Mouse (Mus musculus): ENCODE measurements around the gene Btbd16.

Gene Btbd16

GRCm38 (mm10) chr7:130818813-130819212, 44.9 kb downstream of the Btbd16 start:
- no peak for DNase-seq (ENCODE audit: low spot score)

- DNase-seq (ENCODE audit: low spot score): no peak
Measured at GRCm38 (mm10) chr7:130819624-130820023, 45.8 kb downstream of the Btbd16 start.

- no peak for DNase-seq (ENCODE audit: low spot score)
Measured at GRCm38 (mm10) chr7:130823992-130824391, 50.1 kb downstream of the Btbd16 start.

GRCm38 (mm10) chr7:130826343-130826742, 52.5 kb downstream of the Btbd16 start:
- no peak for DNase-seq (ENCODE audit: low spot score)

GRCm38 (mm10) chr7:130827431-130827830, 53.6 kb downstream of the Btbd16 start:
- DNase-seq (ENCODE audit: low spot score): peak; percentile 82

- no peak for DNase-seq (ENCODE audit: low spot score)
Measured at GRCm38 (mm10) chr7:130827844-130828403, 54.1 kb downstream of the Btbd16 start.

- DNase-seq (ENCODE audit: low spot score): no peak
Measured at GRCm38 (mm10) chr7:130828475-130828874, 54.6 kb downstream of the Btbd16 start.

GRCm38 (mm10) chr7:130831586-130831985, 57.7 kb downstream of the Btbd16 start:
- DNase-seq (ENCODE audit: low spot score): no peak

GRCm38 (mm10) chr7:130834299-130834698, 60.4 kb downstream of the Btbd16 start:
- peak; percentile 84 for DNase-seq (ENCODE audit: low spot score)

GRCm38 (mm10) chr7:130834958-130835861, 61.3 kb downstream of the Btbd16 start:
- peak; percentile 74 for DNase-seq (ENCODE audit: low spot score)

- no peak for DNase-seq (ENCODE audit: low spot score)
Measured at GRCm38 (mm10) chr7:130836066-130836465, 62.2 kb downstream of the Btbd16 start.

GRCm38 (mm10) chr7:130837941-130838657, 64.2 kb downstream of the Btbd16 start:
- DNase-seq (ENCODE audit: low spot score): peak; percentile 82

GRCm38 (mm10) chr7:130838658-130839025, 64.8 kb downstream of the Btbd16 start:
- DNase-seq (ENCODE audit: low spot score): no peak

- no peak for DNase-seq (ENCODE audit: low spot score)
Measured at GRCm38 (mm10) chr7:130839380-130840100, 65.7 kb downstream of the Btbd16 start.

GRCm38 (mm10) chr7:130847164-130847718, 73.4 kb downstream of the Btbd16 start:
- DNase-seq (ENCODE audit: low spot score): no peak

- DNase-seq (ENCODE audit: low spot score): no peak
Measured at GRCm38 (mm10) chr7:130854684-130855292, 80.9 kb downstream of the Btbd16 start.

GRCm38 (mm10) chr7:130855681-130856080, 81.8 kb downstream of the Btbd16 start:
- DNase-seq (ENCODE audit: low spot score): no peak

GRCm38 (mm10) chr7:130857973-130858372, 84.1 kb downstream of the Btbd16 start:
- no peak for DNase-seq (ENCODE audit: low spot score)

GRCm38 (mm10) chr7:130859926-130860325, 86.1 kb downstream of the Btbd16 start:
- no peak for DNase-seq (ENCODE audit: low spot score)

- DNase-seq (ENCODE audit: low spot score): no peak
Measured at GRCm38 (mm10) chr7:130860721-130861142, 86.9 kb downstream of the Btbd16 start.

- no peak for DNase-seq (ENCODE audit: low spot score)
Measured at GRCm38 (mm10) chr7:130862501-130862900, 88.6 kb downstream of the Btbd16 start.

Measured in embryo, embryonic 10 days (tissue).